Mouse (Mus musculus): ENCODE measurements around the gene Cd151.

Cd151 gene

DNA sequence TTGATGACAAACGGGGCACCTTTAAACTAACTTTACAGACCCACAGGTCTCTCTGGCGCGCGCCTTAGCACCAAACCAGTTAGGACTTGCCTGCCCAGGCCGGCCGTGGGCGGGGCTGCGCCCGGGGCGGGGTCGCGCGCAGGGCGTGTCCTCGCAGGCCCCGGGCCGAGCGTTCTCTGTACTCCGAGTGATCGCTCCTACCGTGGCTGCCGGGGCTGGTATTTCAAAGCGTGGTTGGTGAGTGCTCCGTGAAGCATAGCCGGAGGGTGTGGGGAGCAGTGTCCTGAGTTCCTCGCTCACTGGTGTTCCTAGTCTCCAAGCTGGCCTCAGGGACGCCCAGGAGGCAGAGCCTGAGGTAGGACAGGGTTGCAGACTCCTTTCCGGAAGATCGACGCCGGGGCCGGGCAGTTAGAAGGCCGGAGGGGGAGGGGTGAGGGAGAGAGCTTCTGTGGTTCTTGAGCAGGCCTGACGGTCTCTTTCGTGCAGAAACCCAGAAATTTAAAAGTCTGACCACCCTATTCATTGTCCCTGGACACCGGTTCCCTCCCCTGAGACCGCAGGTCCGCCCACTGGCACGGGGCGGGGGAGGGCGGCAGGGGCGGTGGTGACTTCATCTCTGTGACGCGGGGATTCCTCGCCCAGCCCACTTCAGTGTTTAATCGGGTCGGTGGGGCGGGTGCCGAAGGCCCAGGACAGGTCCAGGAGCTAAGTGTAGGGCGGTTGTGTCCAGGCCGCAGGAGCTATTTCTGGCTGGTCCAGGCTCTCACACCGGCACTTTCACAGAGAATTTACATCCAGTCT lies at the start of gene Cd151:
Cd151 (plus strand) TSS at position 163 of the 801 bp plus-strand sequence.
- DNase-seq, result peak; percentile 94

DNA sequence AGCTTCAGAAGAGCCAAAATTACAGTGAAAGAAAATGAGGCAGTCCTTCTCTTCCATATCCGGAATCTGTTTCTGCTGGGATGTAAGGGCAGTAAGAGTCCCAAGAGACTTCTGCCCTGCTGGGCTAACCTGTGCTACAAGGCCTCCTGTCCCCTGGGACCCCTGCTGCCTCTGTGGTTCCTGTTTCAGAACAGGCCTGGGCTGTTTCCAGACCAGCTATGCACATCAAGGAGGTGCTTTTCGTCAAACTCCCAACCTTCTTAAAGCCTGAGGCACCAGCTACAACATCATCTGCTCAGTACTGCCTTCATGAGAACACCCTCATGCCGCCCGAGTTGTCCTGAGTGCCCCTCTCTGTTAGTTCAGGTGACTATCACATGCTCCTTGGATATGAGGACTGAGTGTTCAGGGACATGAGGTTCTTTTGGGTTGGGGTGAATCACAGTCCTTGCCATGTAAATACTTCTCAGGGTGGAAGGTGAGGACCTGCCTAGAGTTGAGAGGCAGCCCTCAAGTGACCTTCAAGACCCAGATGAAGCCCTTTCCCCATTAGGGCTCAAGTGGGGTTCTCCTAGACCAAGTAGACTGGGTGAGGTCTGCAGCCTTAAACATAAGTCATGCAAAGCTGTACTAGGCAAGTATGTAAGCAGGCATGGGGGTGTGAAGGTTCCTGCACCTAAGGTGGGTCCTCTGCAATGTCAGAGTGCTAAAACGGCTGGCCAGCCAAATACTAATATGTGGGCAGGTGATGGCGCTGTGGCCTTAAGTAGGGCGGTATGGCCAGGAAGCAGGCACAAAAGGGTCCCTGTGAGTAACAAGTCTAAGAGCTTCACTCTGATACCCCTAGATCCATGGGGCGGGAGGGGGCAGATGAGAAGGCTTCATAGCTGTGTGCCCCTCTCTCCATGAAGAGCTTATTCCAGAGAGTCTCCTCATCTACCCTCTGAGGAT lies 49.2 kb upstream of the Cd151 start:
- DNase-seq, result no peak

DNA sequence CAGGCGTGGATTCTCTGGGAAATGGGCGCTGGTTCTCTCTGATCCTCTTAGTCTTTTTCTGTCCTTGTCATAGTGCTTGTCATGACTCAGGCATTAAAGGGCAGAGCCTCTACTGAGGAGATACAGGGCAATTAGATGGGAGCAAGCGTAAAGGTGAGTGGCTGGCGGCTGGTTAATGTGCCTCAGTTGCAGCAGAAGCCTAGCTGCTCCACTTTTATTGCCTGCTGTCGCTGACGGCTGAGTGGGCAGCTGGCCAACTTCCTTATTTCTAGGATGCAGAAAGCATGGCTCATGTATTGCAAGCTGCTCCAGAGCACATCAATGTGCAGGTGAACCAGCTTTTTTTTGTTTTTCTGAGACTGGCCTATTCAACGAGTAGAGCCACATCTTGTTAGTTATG lies 48.2 kb upstream of the Cd151 start:
- no peak for DNase-seq

DNA sequence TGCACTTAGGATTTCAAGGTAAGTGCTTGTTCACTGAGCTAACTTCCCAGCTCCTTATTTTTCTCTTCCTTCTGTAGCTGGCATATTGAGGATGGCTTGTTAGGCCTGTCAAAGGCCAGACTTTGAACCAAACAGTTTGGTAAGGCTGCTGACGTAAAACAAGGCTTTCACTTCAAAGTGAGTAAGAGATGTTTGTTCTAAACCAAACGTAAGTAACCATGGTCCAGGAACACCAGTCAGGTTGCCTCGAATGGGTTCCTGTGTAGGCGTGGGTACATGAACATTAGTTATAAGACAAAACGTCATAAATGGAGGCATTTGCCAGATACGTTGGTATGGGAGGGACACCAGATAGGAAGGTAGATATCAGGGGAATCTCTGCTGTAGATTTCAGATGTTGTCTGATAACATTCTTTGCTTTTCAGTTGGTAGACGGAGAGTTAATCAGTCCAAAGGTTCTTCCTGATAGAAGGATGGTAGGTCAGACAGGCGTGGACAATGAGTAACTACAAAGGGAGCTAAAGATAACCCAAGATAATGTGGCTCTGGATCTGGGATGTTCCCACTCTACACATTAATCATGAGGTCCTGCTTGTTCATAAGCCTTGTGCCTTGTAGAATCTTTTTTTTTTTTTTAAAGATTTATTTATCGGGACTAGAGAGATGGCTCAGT lies 47.0 kb upstream of the Cd151 start:
- no peak for DNase-seq

DNA sequence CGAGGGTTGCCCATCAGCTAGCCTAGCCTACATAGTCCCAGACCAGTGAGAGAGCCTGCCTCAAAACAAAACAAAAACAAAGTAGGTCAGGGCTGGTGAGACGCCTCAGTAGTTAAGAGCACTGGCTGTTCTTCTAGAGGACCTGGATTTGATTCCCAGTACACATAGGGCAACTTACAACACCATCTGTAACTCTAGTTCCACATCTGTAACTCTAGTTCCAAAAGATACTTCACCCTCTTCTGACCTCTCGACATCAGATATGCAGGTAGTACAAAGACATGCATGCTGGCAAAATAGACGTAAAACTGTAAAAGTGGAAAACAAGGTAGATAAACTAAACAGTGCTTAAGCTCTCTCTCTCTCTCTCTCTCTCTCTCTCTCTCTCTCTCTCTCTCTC lies 43.4 kb upstream of the Cd151 start:
- no peak for DNase-seq

DNA sequence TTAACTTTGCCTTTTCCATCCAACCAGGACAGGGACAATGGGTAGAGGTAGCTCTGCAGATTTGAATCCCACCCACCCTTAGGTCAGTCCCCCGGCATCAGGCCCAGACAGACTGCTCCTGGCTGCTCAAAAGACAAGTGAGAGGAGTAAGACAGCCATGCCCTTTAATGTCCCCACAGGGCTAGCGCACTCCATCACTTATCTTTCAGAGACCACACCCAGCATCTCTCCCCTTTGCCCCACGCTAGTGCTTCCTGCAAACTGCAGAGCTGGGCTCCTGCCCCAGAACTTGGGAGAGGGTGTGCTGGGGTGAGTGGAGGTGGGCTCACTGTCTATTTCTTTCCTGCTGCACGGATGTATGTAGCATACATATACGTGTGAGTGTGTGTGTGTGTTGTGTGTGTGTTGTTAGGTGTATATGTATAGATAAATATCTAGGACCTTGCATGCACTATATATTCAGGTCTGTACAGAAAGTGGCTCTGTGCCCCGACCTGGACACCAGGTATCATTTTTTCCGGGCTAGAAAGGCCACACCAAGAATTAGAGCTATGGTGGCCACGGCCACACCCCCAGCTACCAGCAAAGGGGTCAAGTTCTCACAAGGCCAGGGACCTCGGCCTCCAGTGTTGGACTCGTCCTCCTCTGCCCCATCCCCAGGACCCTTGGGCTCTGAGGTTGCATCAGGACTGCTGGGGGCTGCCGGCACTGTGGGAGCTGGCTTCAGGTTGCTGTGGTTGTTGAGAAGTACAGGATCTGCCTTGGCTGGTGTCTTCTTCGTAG lies 40.1 kb upstream of the Cd151 start:
- no peak for DNase-seq

DNA sequence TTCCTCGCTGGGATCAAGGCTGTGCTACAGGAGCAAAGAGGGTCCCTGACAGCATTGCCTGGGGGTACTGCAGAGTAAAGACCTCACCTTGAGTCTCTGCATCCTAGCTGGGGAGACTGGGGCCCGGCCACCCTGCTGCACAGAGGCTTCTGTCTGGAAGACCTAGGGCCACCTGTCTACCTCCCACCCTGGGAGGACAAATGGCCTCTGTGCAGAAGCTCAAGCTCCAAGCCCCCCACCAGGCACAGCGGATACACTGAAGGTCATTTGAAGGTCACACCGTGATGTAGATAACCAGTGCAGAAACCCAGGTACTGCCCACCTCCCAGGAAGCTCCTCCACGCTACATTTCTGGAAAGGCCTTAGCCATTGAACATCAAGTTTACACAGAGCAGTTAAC lies 38.5 kb upstream of the Cd151 start:
- no peak for DNase-seq

DNA sequence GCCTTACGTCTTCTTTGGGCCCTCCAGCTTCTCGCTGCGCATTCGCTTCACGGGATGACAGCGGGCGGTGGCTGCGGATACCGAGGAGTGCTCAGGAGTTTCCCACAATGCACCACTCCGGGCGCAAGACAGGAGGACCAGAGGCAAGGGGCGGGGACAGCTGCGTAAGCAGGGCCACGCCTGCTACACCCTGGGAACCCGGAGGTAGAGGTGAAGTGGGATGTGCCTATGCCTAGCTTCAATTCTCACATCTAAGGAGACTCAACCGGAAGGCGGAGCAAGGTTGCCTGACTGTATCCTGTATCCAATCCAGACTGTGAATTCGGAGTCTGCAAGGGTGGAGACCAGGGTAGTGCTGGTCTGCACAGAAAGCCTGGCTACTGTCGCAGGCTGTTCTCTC lies 37.9 kb upstream of the Cd151 start, which contains the start of gene Cend1:
Cend1 (minus strand) TSS at position 182 of the 400 bp plus-strand sequence.
- DNase-seq, result peak; percentile 56

DNA sequence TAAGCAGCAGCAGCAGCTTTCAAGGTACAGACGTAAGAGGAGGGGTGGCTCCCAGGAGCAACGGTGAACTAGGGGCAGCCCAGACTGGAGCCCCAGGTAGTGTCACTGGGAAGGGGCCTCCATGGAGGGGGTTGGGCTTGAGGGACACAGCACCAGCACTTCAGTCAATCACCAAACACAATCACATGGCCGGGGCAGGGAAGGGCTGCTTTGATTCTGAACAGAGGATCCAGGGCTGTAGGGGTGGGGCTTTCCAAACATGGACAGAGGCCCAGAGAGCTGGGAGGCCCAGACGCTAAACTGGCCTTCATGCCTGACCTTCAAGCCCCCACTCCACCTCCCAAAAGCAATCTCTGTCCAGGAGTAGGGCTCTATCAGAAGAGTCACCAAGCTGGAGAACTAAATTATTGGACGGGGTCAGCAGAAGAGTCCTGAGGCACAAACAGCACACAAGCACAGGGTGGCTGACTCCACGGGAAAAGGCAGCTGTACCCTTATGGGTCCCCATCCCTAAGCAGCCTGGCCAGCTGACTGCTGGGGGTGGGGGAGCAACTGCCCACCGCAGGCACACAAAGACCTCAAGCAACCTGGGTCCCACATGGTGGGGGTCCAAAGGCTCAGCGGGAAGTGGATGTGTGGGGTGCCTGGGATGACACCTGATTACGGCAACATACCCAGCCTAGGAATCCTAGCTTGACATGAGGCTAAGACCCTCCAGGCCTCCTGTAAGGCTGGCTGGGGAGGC lies 37.2 kb upstream of the Cd151 start:
- DNase-seq, result no peak

DNA sequence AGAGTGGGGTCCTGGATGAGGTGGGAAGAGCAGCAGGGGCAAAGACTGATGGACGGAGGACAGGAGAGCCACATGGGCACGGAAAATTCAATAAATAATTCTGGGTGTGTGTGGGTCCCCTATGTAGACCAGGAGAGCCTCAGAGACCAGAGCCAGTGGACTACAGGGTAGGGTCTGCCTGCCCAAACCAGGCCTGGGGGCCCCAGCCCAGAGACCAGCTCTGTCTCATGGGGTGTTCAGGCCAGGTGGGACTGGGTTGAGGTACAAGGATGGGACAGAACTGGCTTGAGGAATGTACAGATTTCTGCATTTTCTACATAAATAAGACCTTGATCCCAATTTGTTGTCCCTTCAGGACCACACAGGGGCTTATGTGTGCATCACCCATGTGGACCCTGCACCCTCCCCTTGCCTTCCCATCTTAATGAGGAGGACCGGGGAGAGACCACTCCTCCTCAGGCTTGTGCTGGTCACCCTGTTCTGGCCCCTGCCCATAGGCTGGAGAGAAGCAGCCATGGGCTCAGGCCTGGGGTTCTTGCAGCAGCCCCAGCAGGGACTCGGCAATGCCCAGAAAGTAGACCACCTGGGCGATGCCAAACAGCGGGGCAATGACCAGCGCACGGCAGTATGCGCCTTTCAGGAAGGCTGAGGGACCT lies 36.5 kb upstream of the Cd151 start:
- no peak for DNase-seq

DNA sequence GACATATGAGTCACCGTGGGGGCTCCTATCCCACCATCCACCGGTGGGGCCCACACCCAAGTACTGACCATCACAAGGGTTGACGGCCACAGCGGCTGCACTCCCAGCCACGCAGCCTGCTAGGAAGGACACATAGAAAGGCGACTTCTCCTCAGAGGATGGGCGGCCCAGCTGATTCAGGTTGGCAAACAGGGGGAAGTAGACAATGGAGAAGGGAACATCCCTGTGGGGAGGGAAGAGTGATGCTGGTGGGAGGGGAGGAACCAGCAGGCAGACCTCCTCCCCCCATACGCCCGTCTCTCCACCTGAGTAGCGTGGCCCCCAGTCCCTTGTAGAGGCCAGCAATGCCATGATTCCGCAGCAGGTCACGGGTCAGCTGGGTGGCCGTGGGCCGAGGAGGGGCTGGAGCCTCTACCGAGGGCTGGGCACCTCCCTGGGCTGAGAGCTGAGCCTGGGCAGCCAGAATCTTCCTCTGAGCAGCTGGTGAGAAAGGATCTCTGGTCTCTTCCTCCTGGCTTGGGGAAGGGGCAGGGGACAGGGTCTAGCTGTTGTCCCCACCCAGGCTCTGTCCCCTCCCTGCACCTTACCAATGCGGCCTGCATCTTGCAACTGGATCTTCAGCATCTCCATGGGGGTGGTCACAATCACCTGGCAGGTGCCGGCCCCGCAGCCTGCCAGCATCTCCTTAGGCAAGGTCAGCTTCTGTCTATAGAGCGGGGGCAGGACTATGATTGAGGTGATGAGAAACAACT lies 35.6 kb upstream of the Cd151 start:
- no peak for DNase-seq

DNA sequence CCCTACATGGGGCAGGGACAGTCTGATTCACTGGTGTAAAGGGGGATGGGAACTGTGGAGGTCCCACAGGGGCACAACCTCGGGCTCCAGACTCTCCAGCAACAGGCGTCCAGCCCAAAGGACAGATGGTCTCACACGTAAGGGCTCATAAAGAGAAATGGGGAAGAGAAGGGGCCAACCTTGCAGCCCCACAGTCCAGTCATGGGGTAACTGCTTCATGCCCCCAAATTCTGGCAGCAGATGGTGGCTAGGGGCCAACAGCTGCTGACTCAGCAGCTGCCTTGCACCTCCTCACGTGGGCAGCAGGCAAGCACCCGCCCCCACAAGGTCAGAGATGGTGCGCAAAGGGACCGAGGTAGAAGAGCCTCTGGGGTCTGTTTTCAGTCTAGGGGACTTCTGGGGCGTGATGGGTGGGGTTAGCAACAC lies 35.0 kb upstream of the Cd151 start:
- DNase-seq, result no peak

DNA sequence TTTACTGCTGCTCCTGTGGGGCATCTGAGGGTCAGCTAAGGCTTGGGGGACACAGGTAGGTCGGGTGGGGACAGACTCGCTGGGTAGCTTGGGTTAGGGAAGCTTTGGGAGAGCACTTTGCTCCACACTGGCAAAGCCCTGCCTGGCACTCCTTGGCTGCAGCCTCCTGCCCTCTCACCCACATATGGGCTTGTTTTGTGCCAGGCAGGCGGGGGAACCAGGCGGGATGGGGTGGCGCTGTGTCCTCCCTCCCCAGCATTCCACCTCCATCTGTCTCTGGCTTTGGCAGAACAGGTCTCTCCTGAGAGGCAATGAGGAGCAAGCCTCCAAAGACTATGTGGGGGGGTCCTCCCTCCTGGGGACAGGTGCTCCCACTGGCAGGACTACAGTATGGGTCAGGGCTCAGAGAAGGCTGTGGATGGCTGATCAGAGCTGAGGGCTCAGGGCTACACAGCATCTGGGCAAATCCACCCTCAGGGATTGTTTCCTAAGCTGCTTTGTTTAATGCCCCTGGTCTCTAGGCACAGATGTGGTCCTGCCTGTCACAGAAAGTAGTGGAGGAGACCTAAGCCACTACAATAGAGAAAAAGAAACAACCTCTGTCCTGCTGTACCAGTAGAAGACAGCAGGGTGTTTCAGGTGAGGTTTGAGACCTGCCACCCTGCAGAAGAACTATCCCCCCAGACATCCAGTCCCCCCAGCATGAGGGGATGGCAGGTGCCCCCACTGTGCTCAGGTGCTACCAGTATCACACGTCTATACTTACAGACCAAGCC lies 34.3 kb upstream of the Cd151 start:
- DNase-seq, result peak; percentile 83

DNA sequence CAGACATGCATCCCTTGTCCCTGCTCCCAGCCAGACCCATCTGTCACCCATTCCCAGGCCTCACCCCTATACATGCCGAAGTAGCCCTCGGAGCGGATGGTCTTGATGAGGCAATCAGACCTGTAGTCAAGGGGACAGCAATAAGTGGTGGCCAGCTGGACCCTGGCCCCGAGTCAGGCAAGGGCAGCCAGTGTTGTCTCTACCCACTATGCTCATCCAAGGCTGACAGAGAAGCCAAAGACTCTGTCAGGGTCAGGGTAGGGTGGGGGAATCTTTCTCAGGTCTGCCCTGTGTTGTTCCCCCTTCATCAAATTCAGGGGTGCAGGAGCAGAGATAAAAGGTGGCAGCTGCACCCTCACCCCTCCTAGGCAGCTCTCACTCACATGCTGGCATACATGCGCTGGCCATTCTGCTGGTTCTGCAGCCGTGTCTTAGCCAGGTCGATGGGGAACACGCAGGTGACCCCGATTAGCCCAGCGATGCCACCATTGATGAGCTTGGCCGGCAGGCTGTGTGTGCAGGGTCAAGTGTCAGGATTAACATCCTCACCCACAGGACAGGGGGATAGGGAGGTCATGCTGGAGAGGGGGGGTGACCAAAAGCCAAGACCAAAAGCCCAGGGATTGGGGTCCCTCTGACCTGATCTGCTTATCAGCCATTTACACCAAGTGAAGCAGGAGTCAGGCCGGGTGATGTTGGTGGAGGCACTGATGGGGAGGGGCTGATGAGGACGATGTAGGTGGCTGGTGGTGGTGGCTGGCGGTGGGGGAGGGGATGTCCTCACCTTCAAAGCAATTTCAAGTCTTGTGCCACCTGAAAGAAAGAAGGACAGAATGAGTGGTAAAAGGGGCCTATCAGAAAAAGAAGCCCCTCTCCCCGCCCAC lies 33.4 kb upstream of the Cd151 start:
- no peak for DNase-seq

DNA sequence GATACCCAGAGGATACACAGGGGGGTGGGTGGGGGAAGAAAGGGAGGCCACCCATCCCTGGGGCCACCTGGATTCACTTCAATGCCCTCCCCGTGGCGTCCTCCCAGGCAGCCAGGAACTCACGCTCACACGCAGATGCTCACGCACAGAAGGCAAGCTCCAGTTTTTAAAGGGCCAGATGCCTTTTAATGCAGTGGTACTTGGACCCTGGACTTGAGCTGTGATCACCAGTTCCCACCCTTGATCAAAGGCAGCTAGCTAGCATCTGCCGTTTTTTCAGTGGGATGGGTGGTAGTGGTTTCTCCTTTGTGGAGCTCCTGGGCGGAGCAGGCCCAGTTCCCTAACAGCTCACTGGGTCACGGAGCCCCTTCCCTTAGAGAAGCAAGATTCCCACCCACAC lies 32.7 kb upstream of the Cd151 start:
- DNase-seq, result no peak

DNA sequence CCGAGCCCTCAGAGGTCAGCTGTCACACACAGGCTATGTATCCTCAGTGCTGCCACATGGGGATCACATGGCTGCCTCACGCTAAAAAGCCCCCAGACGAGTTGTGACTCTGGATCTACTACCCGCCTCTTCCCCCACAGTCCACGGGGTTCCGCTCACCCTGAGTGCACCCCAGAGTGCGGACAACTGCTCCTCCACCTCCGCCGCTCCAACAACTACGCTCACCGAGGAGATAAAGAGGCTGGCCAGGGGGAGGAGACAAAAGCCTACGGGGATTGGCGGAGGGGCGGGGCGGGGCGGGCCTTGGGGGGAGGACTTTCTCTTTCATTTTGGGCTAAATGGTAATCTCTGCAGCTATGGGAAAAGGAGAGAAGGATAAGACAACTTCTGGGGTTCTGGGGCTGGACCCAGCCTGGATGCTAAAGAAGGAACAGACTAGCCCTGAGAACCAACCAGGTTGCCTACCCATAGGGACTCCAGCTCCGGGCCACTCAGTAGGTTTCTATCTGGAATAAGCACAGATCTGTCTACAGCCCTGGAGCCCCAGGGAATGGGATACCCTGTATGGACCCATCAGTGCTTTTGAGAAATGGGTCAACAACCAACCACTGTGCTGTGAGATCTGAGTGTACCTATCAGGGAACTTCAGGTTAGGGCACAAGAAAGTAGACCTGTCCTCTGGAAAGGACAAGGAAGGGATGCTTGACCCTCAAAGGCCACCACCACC lies 31.9 kb upstream of the Cd151 start:
- DNase-seq, result peak; percentile 54

DNA sequence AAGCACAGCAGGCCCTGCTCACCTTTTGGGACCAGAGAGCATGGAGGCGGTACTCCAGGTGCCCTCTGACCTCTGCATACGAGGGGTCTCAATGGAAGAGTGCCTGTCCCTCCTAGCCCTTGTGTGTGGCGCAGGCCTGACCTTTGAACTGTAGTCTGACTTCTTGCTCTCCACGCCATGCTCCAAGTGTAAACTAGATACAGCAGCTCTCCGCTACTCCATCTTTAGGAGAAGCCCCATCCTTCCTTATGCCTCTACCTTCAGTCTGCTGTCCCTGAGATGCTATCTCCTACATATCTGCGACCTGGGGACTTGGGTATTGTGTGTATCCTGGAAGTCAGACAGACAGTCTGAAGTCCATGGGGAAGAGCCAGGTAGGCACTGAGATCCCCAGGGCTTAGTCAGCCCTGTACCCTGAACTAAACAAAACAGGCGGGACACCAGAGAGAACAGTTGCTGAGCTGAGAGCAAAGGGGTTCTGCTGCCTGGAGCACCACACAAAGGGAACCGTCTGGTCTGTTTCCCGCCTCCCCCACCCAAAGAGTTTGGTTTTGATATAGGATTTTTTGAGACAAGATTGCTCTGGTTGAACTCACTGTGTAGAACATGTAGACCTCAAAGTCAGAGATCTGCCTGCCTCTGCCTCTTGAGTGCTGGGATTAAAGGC lies 31.2 kb upstream of the Cd151 start:
- DNase-seq, result peak; percentile 44
